Mouse (Mus musculus) frontal cortex, adult 2 months (tissue): ENCODE measurements at regions not wholly inside any gene's neighbourhood (a gene's known extent, or its start where the extent isn't known, plus 50 kb on each side); places are given as distances from the start of the nearest gene placed in this dataset.

Experiments
- DNase-seq, 2 experiments: peaks; one replicate each; pipeline ENCODE4 v3.0.0; 2022; ENCODE audit warnings: low spot score in 1 of 2; ENCODE audit errors: extremely low spot score in 1 of 2

DNA sequence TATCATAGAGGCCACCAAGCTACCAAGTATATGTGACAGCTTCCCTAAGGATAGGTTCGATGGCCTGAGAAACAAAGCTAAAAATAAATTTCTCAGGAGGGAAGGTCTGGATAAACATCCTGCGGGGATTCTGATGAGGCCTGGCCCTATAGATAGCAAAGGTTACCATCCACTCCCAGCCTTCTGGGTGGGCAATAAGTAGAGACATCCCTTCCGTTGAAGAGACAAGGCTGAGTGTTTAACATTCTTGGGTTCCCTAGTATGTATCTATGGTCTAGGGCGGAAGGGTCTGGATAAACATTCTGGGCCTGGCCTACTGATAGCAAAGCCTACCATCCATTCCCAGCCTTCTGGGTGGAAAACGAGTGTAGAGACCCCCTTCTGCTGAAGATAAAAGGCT is 180.5 kb upstream of the Dlk1 start:
- no peak for DNase-seq

DNA sequence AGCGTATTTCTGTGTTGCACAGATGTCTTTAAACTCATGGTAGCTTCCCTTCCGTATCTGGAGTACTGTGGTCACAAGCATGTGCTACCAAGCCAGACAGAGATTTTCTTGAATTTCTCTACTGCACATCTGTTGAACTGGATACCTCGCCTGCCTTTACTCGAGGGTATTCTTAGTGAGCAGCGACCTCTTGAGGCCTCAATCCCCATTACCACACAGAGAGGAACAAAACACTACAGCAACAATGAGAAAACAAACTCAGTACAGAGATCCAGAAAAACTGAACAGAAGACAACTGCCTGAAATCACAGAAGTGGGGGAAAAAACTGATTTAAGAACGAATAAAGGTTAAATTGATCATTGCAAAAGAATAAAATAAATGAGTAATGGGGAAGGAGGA is 137.8 kb upstream of the Dlk1 start:
- DNase-seq = no peak

DNA sequence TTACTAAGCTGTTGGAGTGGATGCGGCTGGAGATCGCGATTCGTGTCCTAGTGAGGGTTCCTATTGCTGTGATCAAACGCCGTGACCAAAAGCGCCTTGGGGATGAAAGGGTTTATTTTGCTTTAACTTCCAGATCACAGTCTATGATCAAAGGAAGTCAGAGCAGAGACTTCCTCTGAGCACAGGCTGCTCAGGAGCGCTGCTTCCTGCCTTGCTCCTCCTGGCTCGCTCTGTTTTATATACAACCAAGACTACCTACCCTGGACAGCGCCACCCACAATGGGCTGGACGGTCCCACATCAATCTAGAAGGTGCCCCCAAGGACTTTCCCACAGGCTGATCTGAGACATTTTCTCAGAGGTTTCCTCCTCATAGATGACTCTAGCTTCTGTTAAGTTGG is 126.6 kb upstream of the Dlk1 start:
- no peak for DNase-seq

DNA sequence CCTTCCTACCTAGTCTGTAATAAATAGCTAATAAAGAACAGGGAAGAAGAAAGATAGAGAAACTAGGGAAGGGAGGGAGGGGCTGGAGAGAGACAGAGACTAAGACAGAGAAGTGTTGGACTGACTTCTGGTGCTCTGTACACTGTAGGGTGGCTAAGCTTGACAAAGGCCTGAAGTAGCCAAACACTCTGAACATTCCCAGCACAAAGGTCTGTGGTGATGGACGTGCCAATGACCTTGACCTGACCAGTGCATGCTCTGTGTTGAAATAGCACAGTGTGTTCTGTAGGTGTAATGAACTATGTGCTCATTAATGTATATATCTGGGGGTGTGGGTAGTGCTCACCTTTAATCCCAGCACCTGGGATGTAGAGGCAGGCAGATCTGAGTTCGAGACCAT is 81.3 kb upstream of the Dlk1 start:
- DNase-seq = no peak

DNA sequence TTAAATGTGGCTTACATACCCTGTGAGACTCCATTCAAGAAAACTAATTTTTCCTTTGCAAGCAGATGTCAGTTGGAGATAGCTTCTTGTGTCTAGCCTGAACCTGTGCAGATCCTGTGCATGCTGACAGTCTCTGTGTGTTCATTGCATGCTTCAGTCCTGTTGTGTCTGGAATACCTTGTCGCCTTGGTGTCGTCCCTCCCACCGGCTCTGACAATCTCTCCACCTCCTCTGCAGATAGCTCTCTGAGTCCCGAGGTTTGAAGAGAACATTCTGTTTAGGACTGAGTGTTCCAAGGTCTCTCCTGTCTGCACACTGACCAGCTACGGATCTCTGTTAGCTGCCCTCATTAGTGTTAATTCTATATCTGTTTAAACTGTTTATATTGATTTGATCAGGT is 66.8 kb upstream of the Dlk1 start:
- DNase-seq = no peak

DNA sequence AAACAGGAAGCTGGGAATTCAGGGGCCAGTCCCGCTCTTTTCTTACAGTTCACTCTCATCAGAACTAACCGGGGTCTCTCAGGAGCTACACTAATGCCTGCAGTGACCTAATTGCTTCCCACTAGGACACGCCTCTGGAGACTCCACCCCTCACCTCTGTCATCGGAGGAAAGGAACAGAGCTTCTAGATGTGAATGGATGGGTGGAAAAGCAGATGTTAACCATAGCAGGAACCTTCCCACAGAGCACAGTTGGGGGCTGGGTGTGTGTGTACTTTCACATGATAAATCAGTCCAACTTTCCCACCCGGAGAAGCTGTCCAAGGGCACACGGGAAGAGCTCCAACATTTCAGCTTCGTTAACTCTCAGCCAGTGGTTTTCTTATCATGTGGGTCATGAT is 63.8 kb upstream of the Dlk1 start:
- DNase-seq = no peak

- no peak for DNase-seq
Observed at GRCm38 (mm10) chr12:109390388-109390920, 62.2 kb upstream of the Dlk1 start.

DNA sequence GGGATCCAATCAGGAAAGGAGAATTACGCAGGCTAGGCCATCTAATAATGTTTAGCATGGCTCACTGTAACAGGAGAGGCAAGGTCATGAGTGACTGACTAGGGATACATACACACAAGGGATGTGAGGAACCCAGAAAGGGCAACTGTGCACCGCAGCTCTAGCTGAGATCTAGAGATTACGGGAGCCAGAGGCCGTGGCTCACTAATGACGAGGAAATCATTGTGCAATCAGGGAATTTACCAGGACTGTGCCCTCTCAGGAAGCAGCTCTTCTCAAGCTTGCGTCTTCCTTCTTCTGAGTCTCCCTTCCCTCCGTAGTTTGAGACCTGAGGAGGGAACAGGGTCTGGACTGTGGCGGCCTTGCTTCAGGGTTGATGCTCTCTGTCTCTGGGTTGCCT is 61.6 kb upstream of the Dlk1 start:
- no peak for DNase-seq

- DNase-seq = peak in 1 of 2 experiments; percentile 73
Observed at GRCm38 (mm10) chr12:109393326-109393725, 59.3 kb upstream of the Dlk1 start.

- DNase-seq = peak in 1 of 2 experiments; percentile 75
Observed at GRCm38 (mm10) chr12:109393795-109394194, 58.8 kb upstream of the Dlk1 start.

- no peak for DNase-seq
Observed at GRCm38 (mm10) chr12:109394396-109394795, 58.2 kb upstream of the Dlk1 start.

DNA sequence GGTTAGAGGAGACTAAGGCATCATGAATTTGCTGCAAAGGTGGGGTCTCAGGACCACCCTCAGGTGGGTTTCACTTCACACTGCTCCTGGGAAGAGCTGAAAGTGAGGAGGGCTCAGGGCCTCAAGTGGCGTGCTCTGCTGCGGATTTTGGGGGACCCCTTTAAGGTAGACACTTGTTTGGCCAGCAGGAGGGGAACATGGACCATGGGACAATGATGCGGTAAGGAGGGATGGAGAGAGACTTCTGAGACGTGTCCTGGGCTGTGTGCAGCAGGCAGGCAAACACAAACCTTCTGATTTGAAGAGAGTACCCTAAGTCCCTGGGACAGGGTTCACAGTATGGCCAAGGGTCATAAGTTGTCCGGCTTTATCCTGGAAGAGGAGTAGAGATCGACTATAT is 56.0 kb upstream of the Dlk1 start:
- DNase-seq = no peak

DNA sequence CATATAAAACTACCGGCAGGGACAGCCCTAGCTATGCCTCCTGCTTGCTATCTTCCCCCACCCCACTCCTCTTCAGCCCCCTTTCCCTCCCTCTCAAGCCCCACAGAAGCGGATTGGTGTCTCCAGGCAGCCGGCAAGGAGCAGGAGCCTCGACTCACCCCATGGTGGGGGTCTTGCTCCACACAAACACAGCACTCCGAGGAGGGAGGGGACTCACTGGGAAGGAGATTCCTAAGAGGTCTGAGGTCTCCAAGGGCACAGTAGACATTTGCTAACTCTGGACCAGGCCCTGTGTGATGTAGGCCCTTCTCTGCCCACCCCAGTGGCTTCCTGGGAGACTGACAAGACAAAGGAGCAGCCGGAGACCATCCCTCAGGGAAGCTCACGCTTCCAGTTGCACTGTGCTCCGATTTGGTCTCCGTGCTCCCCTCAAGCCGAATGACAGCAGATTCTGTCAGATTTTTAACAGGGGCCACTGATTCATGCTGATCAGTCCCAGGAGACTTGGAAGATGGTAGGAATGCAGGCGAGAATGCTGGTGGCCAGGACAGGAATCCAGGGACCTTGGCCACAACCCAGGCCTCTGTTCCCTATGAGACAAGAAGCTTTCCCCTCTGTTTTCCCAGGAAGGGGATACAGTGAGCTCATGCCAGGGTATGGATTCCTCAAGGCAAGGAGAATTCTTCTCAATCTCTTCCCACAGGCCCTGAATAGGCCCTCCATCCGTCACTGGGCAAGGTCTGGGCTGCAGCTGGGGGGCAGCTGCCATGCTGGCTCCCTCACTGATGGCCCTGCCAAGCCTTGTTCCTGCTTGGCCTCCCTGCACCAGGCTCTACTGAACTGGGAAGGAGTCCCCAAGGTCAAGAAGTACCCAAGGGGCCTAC is 55.2 kb upstream of the Dlk1 start:
- DNase-seq = no peak

DNA sequence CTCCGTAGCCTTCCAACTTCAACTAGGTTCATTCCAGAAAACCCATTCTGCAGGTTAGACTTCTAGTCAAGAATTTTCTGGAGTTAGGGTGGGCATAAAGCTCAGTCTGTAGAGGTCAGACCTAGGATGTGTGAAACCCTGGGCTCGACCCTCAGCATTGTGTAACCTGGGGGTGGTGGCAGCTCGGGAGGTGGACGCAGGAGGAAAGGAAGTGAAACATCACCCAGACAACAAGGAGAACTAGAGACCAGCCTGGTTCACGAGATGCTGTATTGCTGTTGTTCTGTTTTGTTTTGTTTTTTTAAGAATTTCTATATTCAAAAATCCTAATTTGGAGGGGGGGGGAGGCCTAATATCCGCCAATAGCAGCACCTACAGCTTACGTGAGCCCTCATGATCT is 54.1 kb upstream of the Dlk1 start:
- no peak for DNase-seq

- DNase-seq = no peak
Observed at GRCm38 (mm10) chr12:109398951-109399350, 53.7 kb upstream of the Dlk1 start.

DNA sequence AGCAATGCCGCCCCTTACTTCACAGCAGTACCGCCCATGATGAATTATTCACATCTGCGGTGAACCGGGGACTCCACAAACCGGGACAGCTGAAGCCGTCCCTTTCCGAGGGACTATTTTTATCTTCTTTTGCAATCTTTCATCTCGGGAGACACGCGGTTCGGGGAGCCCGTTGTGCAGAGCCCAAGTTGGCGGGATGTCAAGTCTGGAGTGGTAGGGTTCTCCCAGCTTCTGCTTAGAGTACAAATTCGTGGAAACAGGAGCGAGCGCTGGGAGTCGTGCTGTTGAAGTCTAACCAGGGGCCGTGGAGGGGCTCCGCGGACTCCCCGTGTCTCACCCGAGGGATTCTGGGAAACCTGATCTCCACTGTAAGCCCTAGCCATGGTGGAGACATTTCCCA is 53.0 kb upstream of the Dlk1 start:
- DNase-seq = peak; percentile 50 to 81

GRCm38 (mm10) chr12:109400041-109400440 is 52.6 kb upstream of the Dlk1 start:
- DNase-seq = no peak

- DNase-seq = no peak
Observed at GRCm38 (mm10) chr12:109400936-109401586, 51.6 kb upstream of the Dlk1 start.

- no peak for DNase-seq
Observed at GRCm38 (mm10) chr12:109401696-109402095, 50.9 kb upstream of the Dlk1 start.

GRCm38 (mm10) chr12:109402226-109402625 is 50.4 kb upstream of the Dlk1 start:
- DNase-seq = no peak
